Mouse (Mus musculus): ENCODE measurements around the gene Fancl. TPM values are rescaled to one million over a fixed set of nuclear protein-coding genes. Genes with fewer than 3 reads are reported as not detected.

Gene Fancl
- polyA plus RNA-seq, 1 experiment from 2014 or later: 19.2 TPM

DNA sequence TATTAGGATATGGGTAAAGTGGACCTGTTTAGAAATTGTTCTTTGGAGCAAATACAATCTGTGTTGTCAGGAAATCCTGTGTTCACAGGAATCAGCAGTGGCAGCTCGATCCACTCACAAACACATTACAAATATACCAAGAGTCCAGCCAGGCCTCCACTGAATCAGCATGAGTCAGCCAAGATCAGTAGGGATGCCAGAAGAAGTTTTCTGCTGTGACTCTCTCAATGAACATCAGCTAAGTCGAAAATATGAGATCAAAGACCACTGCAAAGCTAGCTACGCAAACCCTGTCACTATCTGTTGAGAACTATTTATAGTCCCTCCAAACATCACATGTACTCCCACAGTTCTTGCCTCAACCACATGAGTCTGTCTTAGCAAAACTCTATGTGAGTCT lies 133.1 kb downstream of the Fancl start:
- Histone ChIP-seq H3K27ac (ENCODE audit: low read length) (no peak overlapping the region), H3K9me3 (replicated peaks; ENCODE audit: control insufficient read depth, low read length) (no peaks in the 10 kb centered on the region), H3K4me2 (ENCODE audit: low read depth, low read length) (no peak overlapping the region), H3K9ac (ENCODE audit: low read depth, low read length) (no peak overlapping the region), H3K4me1 (ENCODE audit: control insufficient read depth, low read depth, low read length) (no peaks in the 10 kb centered on the region), H3K27me3 (ENCODE audit: control insufficient read depth, insufficient read depth, low read depth, low read length) (no peaks in the 10 kb centered on the region), H3K4me3 (ENCODE audit: low read depth, low read length) (no peak overlapping the region), H3K36me3 (ENCODE audit: control insufficient read depth, insufficient read depth) (no peaks in the 10 kb centered on the region)
- ATAC-seq (ENCODE audit: low read depth): no peak
- WGBS (ENCODE audit: insufficient replicate concordance): 70% methylated on average over 3 of the region's 3 CpGs

Other genes starting within 250 kb of the Fancl start
- 0.09 and 0.13 TPM in 2 replicates for gene 5730522E02Rik, start 175.4 kb upstream of the Fancl start, polyA plus RNA-seq (2015; fragmentation: Nextera tagmentation; extraction: Ambion mirVana)
- gene Gm6899, start 207.1 kb downstream of the Fancl start, polyA plus RNA-seq (2015; fragmentation: Nextera tagmentation; extraction: Ambion mirVana): 0.16 and 0.33 TPM in 2 replicates
- 22.1 and 22.7 TPM in 2 replicates for gene Vrk2, start 207.9 kb downstream of the Fancl start, polyA plus RNA-seq (2015; fragmentation: Nextera tagmentation; extraction: Ambion mirVana)